Mouse (Mus musculus) urinary bladder, adult 18-20 months (tissue): Measurements from ENCODE around the gene Efna1.

Experiments
- DNase-seq, 2 experiments: peaks; one replicate each; pipeline ENCODE4 v3.0.0; 2022; ENCODE audit warnings: low spot score in 2 of 2, mixed read lengths in 2 of 2

Gene Efna1

GRCm38 (mm10) chr3:89244982-89245687, 35.8 kb downstream of the Efna1 start:
- no peak for DNase-seq

GRCm38 (mm10) chr3:89244158-89244981, 36.6 kb downstream of the Efna1 start:
- no peak for DNase-seq

GRCm38 (mm10) chr3:89243609-89244008, 37.3 kb downstream of the Efna1 start:
- peak in 1 of 2 experiments; percentile 28 for DNase-seq

- no peak for DNase-seq
Observed at GRCm38 (mm10) chr3:89242331-89242895, 38.5 kb downstream of the Efna1 start.

- no peak for DNase-seq
Observed at GRCm38 (mm10) chr3:89238494-89238893, 42.4 kb downstream of the Efna1 start.

- no peak for DNase-seq
Observed at GRCm38 (mm10) chr3:89237682-89238081, 43.3 kb downstream of the Efna1 start.

GRCm38 (mm10) chr3:89236516-89236915, 44.4 kb downstream of the Efna1 start:
- no peak for DNase-seq

GRCm38 (mm10) chr3:89233562-89234110, 47.3 kb downstream of the Efna1 start:
- no peak for DNase-seq

- no peak for DNase-seq
Observed at GRCm38 (mm10) chr3:89232614-89233013, 48.3 kb downstream of the Efna1 start.

GRCm38 (mm10) chr3:89231772-89232275, 49.1 kb downstream of the Efna1 start:
- no peak for DNase-seq

- no peak for DNase-seq
Observed at GRCm38 (mm10) chr3:89231345-89231744, 49.6 kb downstream of the Efna1 start.

GRCm38 (mm10) chr3:89230561-89230960, 50.4 kb downstream of the Efna1 start:
- DNase-seq, result no peak

GRCm38 (mm10) chr3:89229276-89229675, 51.7 kb downstream of the Efna1 start:
- DNase-seq, result no peak

GRCm38 (mm10) chr3:89228836-89229235, 52.1 kb downstream of the Efna1 start, which contains the start of gene Muc1:
Gene Muc1, plus strand, starts transcription at chr3:89229057.
- no peak for DNase-seq

- peak; percentile 75 to 89 for DNase-seq
Observed at GRCm38 (mm10) chr3:89228180-89228549, 52.8 kb downstream of the Efna1 start.

GRCm38 (mm10) chr3:89227307-89228179, 53.4 kb downstream of the Efna1 start:
- peak in 1 of 2 experiments; percentile 84 for DNase-seq

- DNase-seq, result no peak
Observed at GRCm38 (mm10) chr3:89226900-89227299, 54.0 kb downstream of the Efna1 start, which contains the start of gene Mtx1. Gene Mtx1, minus strand, starts transcription at chr3:89227088.

- DNase-seq, result no peak
Observed at GRCm38 (mm10) chr3:89226361-89226760, 54.6 kb downstream of the Efna1 start.

- no peak for DNase-seq
Observed at GRCm38 (mm10) chr3:89225918-89226317, 55.0 kb downstream of the Efna1 start.

- no peak for DNase-seq
Observed at GRCm38 (mm10) chr3:89225321-89225815, 55.6 kb downstream of the Efna1 start.

- DNase-seq, result no peak
Observed at GRCm38 (mm10) chr3:89224796-89225195, 56.1 kb downstream of the Efna1 start.
